Mouse (Mus musculus) layer of hippocampus, adult 11-12 months (tissue): ENCODE data around the gene Inf2.

Source experiments
- DNase-seq: peaks from one replicate; pipeline ENCODE4 v3.0.0; 2022; ENCODE audit warnings: low spot score

The Inf2 gene

DNA sequence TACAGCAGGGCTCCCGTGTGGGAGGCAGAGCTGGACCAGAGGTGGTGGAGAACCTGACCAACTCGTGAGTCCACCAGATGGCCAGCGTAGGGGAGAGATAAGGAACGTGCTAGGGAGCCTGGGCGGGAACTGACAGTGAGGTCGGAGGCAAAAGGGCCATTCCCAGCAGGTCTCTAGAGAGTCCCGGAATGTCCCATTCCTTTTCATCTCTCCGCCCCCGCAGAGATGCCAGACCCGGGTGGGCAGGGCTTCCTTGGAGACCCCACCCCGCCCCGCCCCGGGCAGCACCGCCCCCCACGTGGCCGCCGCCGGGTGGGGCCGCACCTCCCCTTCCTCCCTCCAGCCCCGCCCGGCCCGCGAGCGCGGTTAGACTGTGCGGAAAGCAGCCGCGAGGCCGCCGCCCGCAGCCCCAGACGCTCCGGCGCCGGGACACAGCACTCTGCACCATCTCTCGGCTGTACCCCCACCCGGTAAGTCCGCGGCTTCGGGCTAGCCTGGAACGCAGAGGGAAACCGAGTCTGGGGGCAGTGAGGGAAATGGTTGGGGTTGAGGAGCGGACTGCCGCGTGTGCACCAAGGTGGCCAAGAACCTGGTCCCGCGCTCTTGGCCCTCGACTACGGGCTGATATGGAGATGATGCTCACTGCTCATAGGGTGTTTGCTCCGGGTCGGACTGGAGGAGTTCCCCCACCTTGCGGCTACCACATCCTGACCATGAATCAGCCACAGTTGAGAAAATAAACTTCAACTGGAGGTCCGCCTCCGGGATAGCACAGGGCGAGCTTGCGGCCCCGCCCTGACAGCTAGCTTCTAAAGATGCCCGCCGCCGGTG lies at the start of gene Inf2:
TSS of gene Inf2 (plus strand) at position 359 of the 831 bp plus-strand sequence.
- peak; percentile 87 for DNase-seq

DNA sequence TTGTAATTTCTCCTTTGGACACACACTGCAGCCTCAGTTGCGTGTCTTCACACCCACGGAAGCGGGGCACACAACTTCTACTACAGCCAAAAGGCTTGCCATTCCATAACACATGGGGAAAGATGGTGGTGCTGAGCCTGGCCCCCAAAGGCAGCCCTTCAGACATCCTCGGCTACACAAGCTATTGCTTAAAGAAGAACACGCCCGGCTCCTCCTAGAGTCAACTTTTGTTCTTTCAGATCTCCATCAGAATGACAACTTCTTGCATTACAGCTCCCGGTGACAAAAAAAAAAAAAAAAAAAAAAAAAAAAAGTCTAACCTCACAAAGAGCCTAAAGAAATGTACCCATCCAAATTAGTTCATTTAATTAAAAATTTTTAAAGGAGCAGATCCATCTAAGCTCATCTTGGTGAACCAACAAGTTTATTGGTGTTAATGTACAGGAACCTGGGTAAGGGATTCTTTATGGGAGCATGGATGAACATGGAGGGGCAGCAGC lies 49.1 kb upstream of the Inf2 start:
- DNase-seq = no peak

DNA sequence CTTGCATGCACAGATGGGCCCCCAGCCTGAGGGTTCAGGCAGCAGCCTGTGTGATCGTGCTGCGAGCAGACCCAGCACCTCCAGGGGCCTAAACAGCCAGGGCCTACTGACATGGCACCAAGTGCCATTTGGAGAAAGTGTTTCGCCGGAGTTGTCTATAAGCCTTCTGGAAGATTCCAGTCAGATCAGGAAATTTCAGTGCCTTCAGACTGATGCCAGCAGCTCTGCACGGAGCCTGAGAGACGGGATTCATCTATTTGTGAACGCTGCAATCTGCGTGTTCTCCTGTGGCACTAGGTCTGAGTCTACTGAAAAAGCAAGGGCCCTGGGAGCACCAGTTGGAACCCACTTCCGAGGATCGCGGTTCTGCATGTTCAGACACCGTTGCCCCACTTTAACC lies 48.3 kb upstream of the Inf2 start:
- no peak for DNase-seq

DNA sequence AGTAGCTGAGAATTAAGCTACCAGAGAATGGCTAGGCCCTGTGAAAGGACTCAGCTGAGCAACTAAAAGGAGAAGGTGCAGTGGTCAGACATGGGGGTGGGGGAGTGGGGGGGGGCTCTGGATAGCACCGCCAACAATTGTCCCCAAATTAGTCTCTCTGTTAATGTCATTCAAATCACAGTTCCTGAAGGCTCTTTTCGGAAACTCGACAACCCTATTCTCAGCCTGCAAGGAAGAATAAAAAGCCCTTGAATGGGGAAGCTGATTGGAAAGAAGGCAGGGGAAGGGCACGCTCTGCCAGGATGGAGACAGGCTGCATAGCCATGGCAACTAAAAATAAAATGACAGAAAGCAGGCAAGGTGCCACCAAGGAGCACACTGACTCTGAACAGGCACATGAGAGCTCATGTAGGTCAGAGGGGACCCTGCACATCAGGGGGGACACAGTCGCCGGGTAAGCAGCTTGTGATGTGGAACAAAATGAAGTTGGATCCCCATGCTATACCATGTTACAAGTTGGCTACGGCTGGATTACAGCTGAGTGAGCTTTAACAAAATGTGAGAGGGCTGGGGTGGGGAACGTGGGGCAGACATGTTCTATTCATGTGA lies 47.0 kb upstream of the Inf2 start:
- DNase-seq = peak; percentile 39

DNA sequence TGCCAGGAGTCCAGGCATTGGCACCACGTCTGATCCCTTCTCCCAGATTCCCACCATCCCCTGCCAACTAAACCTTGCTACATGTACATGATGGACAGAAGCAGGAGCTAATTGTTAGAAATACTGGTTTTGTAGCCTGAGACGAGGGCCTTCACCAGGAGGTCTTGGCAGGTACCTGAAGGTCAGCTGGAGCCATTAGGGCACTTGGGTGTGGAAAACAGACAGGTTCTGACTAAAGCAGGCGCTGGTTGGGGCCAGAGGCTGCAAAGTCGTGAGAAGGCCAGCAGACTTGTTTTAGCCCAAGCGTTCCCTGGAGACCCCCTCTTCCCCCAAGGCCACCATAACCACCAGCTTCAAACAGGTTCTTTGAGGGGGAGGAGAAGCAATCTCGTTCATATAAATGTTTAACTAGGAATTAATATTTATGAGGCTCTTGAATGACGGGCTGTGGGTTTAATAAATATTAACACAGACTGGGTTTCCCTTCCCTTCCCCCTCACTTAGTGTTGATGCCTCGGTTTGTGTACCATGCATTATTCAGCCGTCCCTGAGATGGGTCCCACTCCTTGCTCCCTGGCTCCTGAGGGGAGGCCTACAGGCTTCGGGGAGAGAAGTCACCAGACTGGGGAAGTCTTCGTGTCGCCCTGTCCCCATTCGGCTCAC lies 46.2 kb upstream of the Inf2 start:
- DNase-seq = no peak

DNA sequence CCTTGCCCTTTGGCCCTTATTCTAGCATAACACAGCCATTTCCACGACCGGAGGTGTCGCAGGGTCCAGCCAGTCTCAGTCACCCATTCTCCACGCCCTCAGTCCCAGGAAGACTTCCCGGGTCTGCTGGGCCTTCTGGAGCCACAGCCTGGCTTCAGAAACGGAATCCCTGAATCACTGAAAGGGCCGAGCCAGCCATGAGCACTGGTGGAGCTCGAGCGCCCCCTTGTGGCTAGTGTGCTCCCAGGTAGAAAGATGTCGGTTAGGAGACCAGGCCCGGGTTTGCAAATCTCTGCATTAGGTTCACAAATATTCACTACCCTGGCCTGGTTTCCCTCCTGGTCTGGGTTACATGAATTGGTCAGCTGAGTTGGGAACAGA lies 45.7 kb upstream of the Inf2 start:
- peak; percentile 92 for DNase-seq

DNA sequence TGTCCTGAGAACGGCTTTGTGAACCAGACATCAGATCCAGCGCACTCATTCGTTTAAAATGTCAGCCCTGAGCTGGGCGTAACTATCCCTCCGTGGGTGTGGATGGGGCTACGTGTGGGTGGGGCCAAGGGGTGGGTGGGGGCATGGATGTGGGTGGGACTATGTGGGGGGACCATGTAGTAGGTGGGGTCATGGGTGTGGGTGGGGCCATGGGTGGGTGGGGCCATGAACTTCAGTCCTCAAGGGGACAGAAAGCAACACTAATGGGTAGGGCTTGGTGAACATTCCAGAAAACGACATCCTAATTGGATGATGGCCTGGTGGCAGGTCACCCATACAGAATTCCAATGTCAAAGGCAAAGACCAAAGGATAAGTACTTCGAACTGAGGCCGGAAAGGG lies 44.6 kb upstream of the Inf2 start:
- no peak for DNase-seq

DNA sequence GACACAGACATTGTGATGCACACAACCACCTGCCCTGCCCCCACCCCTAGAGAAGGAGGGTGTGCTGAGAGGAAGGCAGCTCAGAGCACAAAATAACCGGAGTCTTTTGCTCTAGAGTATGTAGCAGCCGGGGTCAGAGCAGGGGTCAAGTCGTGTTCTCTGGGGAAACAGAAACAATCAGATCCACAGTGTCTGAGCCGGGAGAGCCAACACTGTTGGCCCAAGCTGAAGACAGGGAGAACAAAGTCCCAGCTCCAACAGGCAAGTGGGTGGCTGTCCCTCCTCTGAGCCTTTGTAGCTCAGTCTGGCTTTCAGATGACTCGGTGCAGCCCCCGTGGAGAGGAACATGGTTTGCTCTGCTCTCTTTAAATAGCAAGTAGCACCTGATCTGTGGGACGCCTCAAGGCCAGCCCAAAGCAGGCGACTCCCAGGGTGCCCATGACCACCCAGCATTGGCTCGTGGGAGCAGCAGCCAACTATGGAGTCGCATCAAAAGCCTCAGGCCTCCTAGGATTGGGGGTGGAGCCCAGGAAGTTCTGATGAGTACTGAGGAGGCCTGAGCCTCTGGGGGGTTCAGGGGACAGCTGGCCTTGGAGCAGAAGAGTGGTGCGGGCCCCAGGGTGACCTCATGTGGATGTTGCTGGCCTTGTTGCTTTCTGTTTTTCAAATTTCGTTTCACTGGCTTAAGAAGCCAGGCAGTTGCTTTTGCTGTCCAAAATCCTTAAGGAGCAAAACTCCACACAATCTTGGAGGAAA lies 43.5 kb upstream of the Inf2 start:
- DNase-seq = no peak

DNA sequence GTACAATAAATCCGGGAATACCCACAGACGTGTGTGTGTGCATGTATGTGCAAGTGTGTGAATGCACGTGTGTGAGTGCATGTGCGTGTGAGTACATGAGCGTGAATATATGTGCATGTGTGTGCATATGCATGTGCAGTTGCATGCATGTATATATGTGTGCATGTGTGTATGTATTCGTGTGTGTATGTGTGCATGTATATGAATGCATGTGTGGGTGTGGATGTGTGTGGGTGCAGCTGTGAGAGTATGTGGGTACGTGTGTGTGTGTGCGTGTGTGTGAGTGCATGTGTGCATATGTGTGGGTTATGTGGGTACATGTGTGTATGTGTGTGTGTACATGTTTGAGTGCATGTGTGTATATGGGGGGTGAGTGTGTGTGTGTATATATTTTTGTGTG lies 42.5 kb upstream of the Inf2 start:
- DNase-seq = no peak

DNA sequence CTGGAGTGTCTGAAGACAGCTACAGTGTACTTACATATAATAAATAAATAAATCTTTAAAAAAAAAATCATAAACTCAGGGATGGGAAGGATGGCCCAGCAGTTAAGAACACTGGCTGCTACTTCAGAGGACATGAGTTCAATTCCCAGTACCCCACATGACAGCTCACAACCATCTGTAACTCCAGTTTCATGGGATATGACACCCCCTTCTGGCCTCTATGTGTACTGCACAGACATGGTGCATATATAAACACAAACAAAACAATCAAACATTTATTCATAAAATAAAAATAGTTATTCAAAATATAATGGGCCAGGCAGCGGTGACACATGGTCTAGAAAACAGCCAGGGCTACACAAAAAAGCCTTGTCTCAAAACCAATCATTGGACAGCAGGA lies 39.3 kb upstream of the Inf2 start:
- DNase-seq = no peak

DNA sequence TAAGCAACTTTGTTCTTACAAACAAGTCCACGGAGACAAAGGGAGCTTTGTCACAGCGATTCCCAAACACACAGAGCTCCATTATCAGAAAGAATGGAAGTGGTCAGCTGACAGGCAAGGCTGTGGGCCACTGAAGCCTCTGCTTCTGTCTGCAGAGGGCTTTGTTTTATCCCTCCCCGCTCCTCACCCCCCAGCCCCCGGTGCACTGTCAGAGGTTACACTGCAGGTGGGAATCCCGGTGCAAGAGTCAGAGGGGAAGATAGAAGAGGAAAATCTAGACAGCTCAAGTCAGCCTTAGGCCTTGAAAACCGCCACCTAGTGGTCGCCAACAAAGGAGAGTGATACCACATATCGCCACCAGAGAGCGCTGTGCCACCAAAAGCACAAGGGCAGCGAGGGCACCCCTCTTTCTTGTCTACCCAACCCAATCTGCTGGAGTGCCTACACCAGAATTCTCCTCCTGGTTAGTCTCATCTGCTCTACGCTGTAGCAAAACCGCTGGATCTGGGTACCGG lies 36.7 kb upstream of the Inf2 start:
- peak; percentile 98 for DNase-seq

DNA sequence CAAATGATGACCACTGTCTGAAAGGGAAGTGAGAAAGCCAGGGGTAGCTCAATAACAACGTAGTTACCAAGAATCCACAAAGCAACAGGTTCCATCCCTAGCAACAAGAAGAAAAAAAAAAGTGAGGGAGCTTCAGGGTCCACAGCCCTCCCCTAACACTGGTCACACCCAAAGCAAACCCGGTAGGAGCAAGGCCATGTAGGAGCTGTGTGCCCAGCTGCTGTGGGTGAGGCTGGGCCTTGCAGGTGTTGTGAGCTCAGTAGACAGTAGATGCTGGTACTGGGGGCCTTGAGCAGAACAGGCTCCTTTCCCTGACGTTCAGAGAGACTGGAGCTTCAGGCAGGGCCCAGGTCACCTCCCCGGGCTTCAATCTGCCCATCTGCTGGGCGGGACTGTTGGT lies 36.1 kb upstream of the Inf2 start:
- no peak for DNase-seq

DNA sequence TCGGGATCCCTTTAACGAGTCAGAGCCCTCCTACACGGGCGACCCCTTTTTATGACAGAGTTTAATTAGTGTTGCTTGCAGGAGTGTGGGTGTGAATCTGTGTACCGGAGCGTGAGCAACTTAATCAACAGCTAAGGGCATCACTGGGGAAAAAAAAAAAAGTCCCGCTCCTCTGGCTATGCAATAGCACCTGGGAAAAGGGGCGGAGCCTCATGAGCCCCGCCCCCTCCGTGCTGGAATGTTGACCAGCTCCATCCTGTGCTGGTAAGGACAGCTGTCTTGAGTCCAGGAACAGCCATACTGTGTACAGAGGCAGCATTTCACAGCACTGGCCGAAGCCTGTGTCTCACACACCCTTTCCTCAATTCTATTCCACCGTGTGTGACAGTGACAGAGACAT lies 33.7 kb upstream of the Inf2 start:
- DNase-seq = no peak

DNA sequence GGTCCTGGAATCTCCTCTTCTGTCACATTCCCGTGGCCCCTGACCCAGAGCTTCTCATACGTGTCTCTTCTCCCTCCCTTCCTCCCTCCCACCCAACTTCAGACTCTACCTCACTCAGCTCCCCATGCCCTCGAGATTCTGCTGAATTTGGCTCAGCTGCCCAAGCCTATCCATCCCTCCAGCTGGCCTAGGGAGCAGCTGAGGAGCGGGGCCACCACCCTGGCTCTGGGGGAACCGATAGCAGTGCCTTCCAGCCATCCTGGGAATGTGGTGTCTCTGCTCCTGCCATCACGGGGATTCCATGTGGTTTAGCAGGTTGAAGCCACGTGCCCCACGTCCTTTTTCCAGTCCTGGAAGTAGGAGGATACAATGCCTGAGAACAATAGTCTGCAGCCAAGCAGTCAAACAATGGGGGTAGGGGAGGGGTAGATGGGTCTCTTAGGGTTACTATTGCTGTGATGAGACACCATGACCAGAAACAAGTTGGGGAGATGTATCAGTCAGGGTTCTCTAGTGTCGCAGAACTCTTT lies 32.0 kb upstream of the Inf2 start:
- DNase-seq = no peak

DNA sequence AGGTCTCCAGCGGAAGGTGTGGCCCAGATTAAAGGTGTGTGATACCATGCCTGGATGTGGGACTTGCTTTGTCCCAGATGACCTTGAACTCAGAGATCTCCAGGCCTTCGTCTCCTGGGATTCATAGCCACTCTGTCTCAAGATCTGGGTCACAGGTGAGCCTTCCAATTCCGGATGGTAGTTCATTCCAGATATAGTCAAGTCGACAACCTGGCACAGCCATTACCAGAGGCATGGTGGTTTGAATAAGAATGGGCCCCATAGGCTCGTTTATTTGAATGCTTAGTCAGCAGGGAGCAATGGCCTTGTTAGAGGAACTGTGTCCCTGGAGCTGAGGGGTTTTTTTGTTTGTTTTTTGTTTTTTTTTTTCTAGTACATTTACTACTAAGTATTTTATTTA lies 31.4 kb upstream of the Inf2 start:
- DNase-seq = no peak

DNA sequence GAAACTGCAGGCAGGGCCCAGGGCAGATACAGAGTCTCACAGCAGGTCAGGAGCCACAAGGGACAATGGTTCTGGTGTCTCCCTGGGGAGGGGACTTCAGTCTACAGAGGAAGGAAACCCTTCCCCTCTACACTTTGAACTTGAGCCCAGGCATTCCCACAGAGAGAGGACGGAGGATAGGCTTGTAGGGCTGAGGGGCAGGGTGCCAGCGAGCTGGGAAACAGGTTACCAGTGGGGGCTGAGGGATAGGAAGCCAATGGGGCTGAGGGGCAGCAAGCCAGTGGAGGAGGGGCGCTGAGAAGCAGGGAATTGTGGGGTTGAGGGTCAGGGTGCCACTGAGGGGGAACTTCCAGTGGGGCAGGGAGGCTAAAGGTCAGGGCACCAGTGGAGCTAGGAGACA lies 29.4 kb upstream of the Inf2 start:
- no peak for DNase-seq

DNA sequence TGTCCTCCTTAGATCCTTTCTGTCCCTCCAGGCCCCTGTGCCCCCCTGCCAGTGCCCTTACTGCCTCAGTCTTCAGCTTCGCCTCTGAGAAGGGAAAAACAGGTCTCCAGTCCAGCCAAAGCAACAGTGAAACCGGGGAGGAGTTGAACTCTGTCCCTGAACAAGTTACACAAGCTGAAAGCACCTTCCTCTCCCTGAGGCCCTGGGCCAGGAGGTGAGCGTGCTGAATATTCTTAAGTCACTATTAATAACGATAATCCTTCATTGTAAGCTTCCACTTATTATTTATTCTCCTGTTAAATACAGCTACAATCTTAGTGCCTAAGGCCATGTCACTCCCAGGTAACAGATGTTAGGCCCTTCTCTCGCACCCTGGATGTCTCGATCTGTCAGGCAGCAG lies 28.9 kb upstream of the Inf2 start:
- no peak for DNase-seq

DNA sequence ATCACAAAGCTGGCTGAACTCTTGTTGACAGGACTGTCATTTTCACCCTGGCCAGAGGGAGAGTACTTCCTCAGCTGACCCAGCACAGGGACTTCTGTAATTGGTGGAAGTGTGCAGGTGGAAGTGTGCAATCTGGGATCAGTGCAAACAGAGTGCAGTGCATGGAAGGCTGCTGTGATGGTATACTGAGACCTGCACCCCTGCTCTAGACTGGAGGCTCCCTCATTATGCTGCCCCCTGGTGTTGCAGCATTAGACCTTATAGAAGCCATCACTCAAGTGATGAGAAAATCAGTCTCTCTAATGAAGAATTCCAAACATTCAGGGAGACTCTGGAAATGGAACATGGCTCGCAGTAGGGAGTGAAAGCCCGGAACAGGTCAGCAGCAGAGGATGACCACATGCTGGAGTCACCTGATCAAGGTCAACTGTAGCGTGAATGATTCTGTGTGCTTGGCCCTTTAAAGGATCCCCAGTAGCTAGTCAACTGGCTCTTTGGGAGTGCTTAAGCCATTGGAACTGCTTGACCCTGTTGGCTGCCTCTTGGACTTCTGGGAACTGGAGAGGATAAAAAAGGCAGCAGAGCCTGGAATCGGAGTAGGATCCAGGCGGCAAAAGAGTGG lies 28.3 kb upstream of the Inf2 start:
- no peak for DNase-seq

DNA sequence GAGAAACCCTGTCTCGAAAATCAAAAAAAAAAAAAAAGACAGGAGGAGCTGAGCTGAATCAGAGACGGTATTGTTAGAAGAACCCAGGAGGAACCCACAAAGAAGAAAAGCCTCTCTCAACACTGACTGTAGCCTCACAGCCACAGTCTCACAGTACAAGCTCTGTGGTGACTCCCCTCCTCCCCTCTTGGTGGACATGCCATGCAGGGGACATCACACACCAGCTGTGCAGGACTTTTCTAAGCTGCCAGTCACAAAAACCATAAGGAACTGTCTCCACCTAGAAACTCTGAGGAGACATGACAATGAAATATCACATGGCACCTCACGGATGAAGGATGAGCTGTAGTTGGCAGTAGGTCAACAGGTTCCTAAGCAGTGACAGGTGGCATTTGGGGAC lies 27.4 kb upstream of the Inf2 start:
- DNase-seq = no peak

DNA sequence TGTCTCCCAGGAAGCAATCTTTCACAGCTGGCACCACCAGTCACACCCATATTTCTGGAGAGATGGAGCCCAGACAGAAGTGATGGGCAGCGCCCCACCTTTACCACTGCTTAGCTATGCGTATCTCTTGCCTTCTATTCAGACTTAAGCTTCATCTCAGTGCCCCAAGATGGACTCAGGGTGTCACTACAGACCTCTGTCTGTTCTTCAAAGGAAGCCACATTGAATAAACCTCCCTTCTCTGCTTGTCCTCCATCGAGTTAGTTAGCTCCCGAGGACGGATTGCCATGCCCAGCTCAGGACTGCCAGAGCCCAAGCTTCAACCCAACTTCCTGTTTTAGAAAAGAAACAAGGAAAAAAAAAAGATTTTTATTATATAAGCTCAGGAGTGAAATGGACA lies 26.1 kb upstream of the Inf2 start:
- no peak for DNase-seq

DNA sequence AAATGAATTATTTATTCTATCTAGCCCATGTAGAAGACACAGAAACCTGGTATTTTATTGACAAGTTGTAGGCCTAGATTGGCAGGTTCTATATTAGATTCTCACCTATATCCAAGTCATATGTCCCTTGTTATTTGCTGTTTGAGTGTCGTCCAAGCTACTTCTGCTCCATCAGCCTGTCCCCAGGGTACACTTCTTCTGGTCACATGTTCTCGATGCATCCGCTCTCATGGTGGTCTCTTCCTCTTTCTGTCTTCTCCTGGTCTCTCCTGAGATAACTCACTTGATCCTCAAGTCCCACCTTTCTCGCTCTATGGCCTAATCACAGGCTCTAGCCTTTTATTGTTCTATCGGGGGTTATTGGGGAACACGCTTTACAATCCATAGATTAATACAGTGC lies 25.6 kb upstream of the Inf2 start:
- no peak for DNase-seq

DNA sequence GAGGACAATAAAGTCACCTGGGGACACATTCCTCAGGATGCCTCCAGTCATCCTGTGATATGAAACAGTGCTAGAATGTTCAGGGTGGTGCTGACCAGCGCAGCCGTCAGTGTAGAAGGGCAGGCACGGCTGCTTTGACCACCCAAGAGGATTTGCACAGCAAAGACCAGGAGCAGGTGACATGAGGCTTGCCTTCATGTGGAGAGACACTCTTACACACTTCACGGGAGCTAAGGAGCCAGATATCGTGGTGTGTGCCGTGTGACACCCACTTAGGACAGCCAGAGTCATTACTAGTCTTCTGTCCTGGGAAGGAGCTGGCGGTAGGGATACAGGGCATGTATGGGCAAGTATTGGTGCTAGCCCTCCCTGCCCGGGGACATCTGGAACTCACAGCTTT lies 18.4 kb upstream of the Inf2 start:
- DNase-seq = no peak
